Mouse (Mus musculus) G1E (cell line): ENCODE results near the gene Trir.

Experiments
- CTCF ChIP-seq: IDR thresholded peaks from 2 replicates; pipeline ENCODE4 v1.5.1; 2012; ENCODE audit warnings: low read depth, low read length, inconsistent platforms, mixed read lengths
- TAL1 ChIP-seq: conservative IDR thresholded peaks from 2 replicates; pipeline ENCODE4 v1.6.1; 2012; ENCODE audit warnings: low read depth, low read length, inconsistent platforms, mixed read lengths

DNA sequence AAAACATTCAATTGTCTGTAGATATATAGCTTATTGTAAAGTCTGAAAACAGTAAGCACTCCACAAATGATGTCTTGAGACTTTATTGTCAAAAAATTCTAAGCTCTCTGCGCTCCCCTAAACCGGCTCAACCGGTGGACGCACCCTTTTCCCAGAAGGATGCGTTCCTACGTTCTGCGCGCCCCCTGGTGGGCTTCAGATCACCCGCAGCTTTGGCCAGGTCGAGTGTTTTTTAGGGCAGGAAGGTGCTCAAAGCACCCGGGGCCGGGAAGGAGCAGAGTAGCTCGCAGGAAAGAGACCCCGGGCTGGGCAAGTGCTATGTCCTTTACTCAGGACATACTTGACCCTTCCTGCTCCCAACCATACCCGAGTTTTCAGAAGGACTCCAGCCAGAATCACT is 36.8 kb upstream of the Trir start:
- TF ChIP-seq TAL1 = no peak
- TF ChIP-seq CTCF = peak; percentile 59; the same call in 1 of the 2 replicates
